Mouse (Mus musculus) midbrain, postnatal 0 days (tissue): ENCODE measurements around the gene Atp10b. TPM values are rescaled to one million over a fixed set of nuclear protein-coding genes. Genes with fewer than 3 reads are reported as not detected.
A peak's percentile ranks its signal among the peaks of the same experiment; 100 is the strongest.

Source experiments
- ATAC-seq: fragments of 200-750 bp; cut with Nextera tagmentation; 2 replicates; pipeline ENCODE4 v1.8.0; 2017; ENCODE audit warnings: moderate number of reproducible peaks, mild to moderate bottlenecking, moderate TSS enrichment, moderate library complexity; ENCODE audit not compliant: low FRiP score
- DNase-seq: peaks from one replicate; pipeline ENCODE4 v3.0.0-alpha.2; 2015; ENCODE audit warnings: low spot score
- H3K27ac ChIP-seq: fragments of 300-500 bp; sonication (generic); 2 replicates; pipeline ENCODE4 v1.5.1; 2014; ENCODE audit warnings: low read depth, mild to moderate bottlenecking, low read length, mixed read lengths
- H3K27me3 ChIP-seq: fragments of 300-500 bp; sonication (generic); 2 replicates; pipeline ENCODE4 v1.6.1; 2014; ENCODE audit warnings: low read length, control low read depth, mixed read lengths; ENCODE audit not compliant: insufficient read depth
- H3K36me3 ChIP-seq: fragments of 300-500 bp; sonication (generic); 2 replicates; pipeline ENCODE4 v1.6.1; 2014; ENCODE audit warnings: low read length, control low read depth, mixed read lengths; ENCODE audit not compliant: insufficient read depth
- H3K4me1 ChIP-seq: fragments of 300-500 bp; sonication (generic); 2 replicates; pipeline ENCODE4 v1.6.1; 2014; ENCODE audit warnings: mild to moderate bottlenecking, control low read depth, antibody characterized with exemption, low read length, mixed read lengths; ENCODE audit not compliant: insufficient read depth
- H3K4me2 ChIP-seq: fragments of 300-500 bp; sonication (generic); 2 replicates; pipeline ENCODE4 v1.6.1; 2014; ENCODE audit warnings: low read depth, mild to moderate bottlenecking, low read length, mixed read lengths; ENCODE audit not compliant: poor library complexity, severe bottlenecking
- H3K4me3 ChIP-seq: fragments of 300-500 bp; sonication (generic); 2 replicates; pipeline ENCODE4 v1.5.1; 2014; ENCODE audit warnings: low read depth, mild to moderate bottlenecking, low read length, moderate library complexity
- H3K9ac ChIP-seq: fragments of 300-500 bp; sonication (generic); replicated peaks from 2 replicates; pipeline ENCODE4 v1.6.1; 2014; ENCODE audit warnings: mild to moderate bottlenecking, low read length, moderate library complexity, mixed read lengths; ENCODE audit not compliant: poor library complexity, severe bottlenecking
- H3K9me3 ChIP-seq: fragments of 300-500 bp; sonication (generic); 2 replicates; pipeline ENCODE4 v1.6.1; 2016; ENCODE audit warnings: low read length, control low read depth
- CTCF ChIP-seq: IDR thresholded peaks from 2 replicates; pipeline ENCODE4 v1.5.1; 2016; ENCODE audit warnings: antibody characterized with exemption, mild to moderate bottlenecking
- WGBS: fragments of 180-500 bp; shearing (Covaris S2); extraction: QIAGEN DNeasy Blood & Tissue Kit; methylation state at CpG from one replicate; pipeline ENCODE4 v1.1.7; 2014; 5-methylcytosine and 5-hydroxymethylcytosine counted together
- polyA plus RNA-seq: library from polyadenylated mRNA; unstranded; fragments of >200 nt; fragmentation: Nextera tagmentation; extraction: Ambion mirVana; gene quantifications from 2 replicates; pipeline ENCODE4 v1.2.1, GENCODE M21; 2015
- total RNA-seq: library from RNA; depleted of rRNA; stranded (reverse); fragments of >200 nt; gene quantifications from 2 replicates; pipeline ENCODE4 v1.2.3, GENCODE M21; 2014

The Atp10b gene
- total and polyA plus RNA-seq, 2 experiments from 2014 or later, result 0.33 to 1.8 TPM

DNA sequence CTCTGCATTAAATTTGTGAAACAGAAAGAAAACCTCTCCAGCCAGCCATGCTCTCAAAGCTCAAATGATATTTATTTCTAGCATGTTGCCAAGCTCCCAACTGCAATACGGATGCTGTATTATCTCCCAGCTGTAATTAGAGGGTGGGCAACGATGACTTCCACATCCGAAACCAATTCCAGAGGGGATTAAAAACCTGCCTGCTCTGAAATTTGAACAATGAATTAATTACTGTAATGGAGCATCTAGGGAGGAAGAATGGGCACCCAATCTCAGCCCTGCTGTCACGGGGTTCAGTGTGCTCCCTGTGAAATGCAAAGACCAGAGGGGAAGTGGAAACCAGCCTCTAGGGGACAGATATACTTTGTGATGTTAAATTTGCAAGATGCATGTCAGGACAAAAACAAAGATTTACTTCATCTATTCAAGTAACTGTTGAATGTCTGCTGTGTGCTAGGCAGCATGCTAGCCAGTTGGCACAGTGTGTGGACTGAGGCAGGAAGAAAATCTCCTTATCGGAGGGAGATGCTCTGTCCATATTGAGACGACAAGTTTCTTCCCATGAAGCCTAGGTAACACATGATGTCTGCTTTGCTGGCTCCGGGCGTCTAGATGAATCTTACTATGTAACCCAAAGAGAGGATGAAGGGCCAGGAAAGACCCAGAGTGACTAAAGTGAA lies 86.8 kb downstream of the Atp10b start:
- 0 out of 2 replicates have a peak, but pooled peaks have one; percentile 16 for TF ChIP-seq CTCF
- 56% methylated on average over 8 of the region's 8 CpGs for WGBS
- no peaks in the 10 kb centered on the region for H3K4me1 ChIP-seq
- peak overlapping the region; percentile 27; the same call in 1 of the 2 replicates for H3K27ac ChIP-seq
- H3K36me3 ChIP-seq, result no peaks in the 10 kb centered on the region
- no peak overlapping the region for H3K4me3 ChIP-seq
- no peak overlapping the region for H3K9ac ChIP-seq
- no peak overlapping the region for H3K4me2 ChIP-seq
- ATAC-seq, result no peak
- DNase-seq, result peak; percentile 19
- H3K27me3 ChIP-seq, result no peaks in the 10 kb centered on the region
- H3K9me3 ChIP-seq, result no peaks in the 10 kb centered on the region

DNA sequence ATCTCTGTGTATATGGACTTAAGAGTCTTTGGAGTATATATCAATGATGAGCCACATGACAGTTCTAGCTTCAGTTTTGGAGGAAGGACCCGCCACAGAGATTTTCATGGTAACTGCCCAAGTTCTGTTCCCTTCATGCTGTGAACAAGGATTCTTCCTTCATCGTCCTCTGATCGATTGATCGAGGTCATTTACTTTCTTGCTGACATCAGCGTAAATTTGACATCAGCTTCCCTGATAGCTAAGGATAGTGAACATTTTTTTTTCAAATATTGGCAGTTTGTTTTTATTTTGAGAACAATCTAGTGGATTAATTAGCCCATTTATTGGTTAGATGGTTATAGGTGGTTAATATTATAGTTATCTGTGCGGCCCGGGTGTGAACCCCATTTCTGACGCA lies 90.1 kb downstream of the Atp10b start:
- no peak for TF ChIP-seq CTCF
- Histone ChIP-seq H3K4me1 (no peaks in the 10 kb centered on the region), H3K4me2 (no peak overlapping the region), H3K36me3 (no peaks in the 10 kb centered on the region), H3K27ac (no peak overlapping the region), H3K4me3 (no peak overlapping the region), H3K9me3 (no peaks in the 10 kb centered on the region), H3K9ac (no peak overlapping the region), H3K27me3 (no peaks in the 10 kb centered on the region)
- ATAC-seq (no peak), DNase-seq (no peak)
- 90% methylated on average over 8 of the region's 8 CpGs for WGBS

- no peaks in the 10 kb centered on the region for H3K4me1 ChIP-seq
- ATAC-seq (no peak), DNase-seq (no peak)
- no peaks in the 10 kb centered on the region for H3K36me3 ChIP-seq
- WGBS, result 35% methylated on average over 6 of the region's 6 CpGs
- no peaks in the 10 kb centered on the region for H3K27me3 ChIP-seq
- no peak overlapping the region for H3K27ac ChIP-seq
- H3K9me3 ChIP-seq, result no peaks in the 10 kb centered on the region
- TF ChIP-seq CTCF, result no peak
- H3K4me2 ChIP-seq, result no peak overlapping the region
- no peak overlapping the region for H3K4me3 ChIP-seq
- H3K9ac ChIP-seq, result no peak overlapping the region
These were observed 103.4 kb downstream of the Atp10b start for GRCm38 (mm10) chr11:43253034-43253433.

DNA sequence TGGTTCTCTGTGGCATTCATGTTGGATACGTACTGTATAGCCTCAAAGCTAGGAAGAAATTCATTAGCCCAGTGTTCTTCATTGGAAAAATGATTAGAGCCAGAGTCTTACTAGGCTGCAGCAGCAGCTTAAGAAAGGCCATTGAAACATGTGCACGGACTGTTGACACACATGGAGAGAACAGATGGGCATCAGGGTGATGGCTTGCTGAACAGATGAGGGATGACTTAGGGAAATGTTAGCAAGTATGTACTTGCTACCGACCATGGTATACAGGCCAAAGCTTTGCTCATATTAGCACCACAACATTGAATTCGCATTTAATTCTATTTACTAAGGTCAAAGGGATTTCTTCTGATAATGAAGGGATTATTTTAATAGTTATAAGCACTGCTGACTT lies 105.6 kb downstream of the Atp10b start:
- DNase-seq (peak; percentile 47), ATAC-seq (no peak)
- H3K9me3 ChIP-seq, result no peaks in the 10 kb centered on the region
- H3K9ac ChIP-seq, result no peak overlapping the region
- no peak overlapping the region for H3K4me3 ChIP-seq
- H3K4me2 ChIP-seq, result no peak overlapping the region
- H3K4me1 ChIP-seq, result no peaks in the 10 kb centered on the region
- H3K36me3 ChIP-seq, result no peaks in the 10 kb centered on the region
- 73% methylated on average over 4 of the region's 4 CpGs for WGBS
- no peaks in the 10 kb centered on the region for H3K27me3 ChIP-seq
- TF ChIP-seq CTCF, result no peak
- no peak overlapping the region for H3K27ac ChIP-seq

DNA sequence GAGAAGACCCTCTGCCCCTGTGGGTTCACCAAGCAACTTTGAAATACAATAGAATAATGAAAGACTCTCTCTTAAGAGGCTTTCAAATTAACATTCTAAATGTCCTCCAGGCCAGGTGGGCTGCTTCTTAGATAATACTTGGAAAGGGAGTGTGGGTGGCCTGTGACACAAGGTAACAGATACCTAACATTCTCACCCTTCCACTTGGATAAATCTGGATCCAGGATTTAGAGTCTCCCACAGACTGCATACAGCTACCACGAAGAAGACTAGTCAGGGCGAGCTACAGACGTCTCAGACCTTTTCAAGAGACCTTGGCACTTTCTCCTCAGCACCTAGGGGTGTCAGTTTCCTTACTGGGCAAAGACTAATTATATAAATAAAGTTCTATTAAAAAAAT lies 107.6 kb downstream of the Atp10b start:
- DNase-seq (no peak), ATAC-seq (no peak)
- Histone ChIP-seq H3K4me2 (no peak overlapping the region), H3K4me3 (no peak overlapping the region), H3K9ac (no peak overlapping the region), H3K27me3 (no peaks in the 10 kb centered on the region), H3K27ac (no peak overlapping the region), H3K4me1 (no peaks in the 10 kb centered on the region), H3K9me3 (no peaks in the 10 kb centered on the region), H3K36me3 (no peaks in the 10 kb centered on the region)
- TF ChIP-seq CTCF, result no peak
- 74% methylated on average over 3 of the region's 3 CpGs for WGBS

DNA sequence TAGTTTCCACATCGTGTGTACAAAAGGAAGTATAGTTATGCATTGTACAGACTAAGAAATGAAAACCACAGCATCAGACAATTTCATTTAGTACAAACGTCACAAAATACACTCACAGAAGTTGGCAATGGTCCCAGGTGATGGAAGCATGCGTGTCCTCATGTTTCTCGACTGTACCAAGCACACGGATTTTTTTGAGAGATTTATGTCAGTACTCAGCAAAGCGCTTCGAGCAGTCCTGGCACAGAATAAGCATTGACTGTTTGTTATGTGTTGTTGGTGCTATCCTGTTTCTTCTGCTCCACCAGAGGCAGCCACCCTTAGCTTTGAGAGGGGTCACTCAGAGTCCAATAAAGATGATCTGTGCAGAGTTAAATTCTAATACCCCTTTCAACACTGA lies 108.1 kb downstream of the Atp10b start:
- no peak for ATAC-seq
- no peak for DNase-seq
- Histone ChIP-seq H3K36me3 (no peaks in the 10 kb centered on the region), H3K27ac (no peak overlapping the region), H3K4me3 (no peak overlapping the region), H3K9me3 (no peaks in the 10 kb centered on the region), H3K4me1 (no peaks in the 10 kb centered on the region), H3K27me3 (no peaks in the 10 kb centered on the region), H3K9ac (no peak overlapping the region), H3K4me2 (no peak overlapping the region)
- 80% methylated on average over 7 of the region's 7 CpGs for WGBS
- TF ChIP-seq CTCF, result no peak
